Mouse (Mus musculus): ENCODE data around the gene Rarg.
A peak's percentile ranks its signal among the peaks of the same experiment; 100 is the strongest.

- TF ChIP-seq CTCF (IDR thresholded peaks at IDR 0.05 in 2 of 3, conservative IDR thresholded peaks at IDR 0.05 in 1 of 3; ENCODE audit: control insufficient read depth in 1 of 3, insufficient read depth in 1 of 3, low read depth in 2 of 3, low read length in 3 of 3, poor library complexity in 1 of 3, severe bottlenecking in 1 of 3), result no peak
- no peak for TF ChIP-seq JUND (IDR thresholded peaks at IDR 0.05; ENCODE audit: low read depth, low read length)
- no peak for TF ChIP-seq EP300 (IDR thresholded peaks at IDR 0.05; ENCODE audit: low read depth in 1 of 2, low read length in 2 of 2)
- no peak for TF ChIP-seq UBTF (IDR thresholded peaks at IDR 0.05; ENCODE audit: borderline replicate concordance, insufficient read depth, low read depth, low read length)
- no peak for TF ChIP-seq ZC3H11A (IDR thresholded peaks at IDR 0.05; ENCODE audit: low read depth, low read length)
- TF ChIP-seq MAX (IDR thresholded peaks at IDR 0.05; ENCODE audit: low read length), result no peak
- TF ChIP-seq GATA1 (IDR thresholded peaks at IDR 0.05; ENCODE audit: low read depth, low read length), result no peak
- no peak for TF ChIP-seq POLR2AphosphoS5 (IDR thresholded peaks at IDR 0.05; ENCODE audit: borderline replicate concordance, low read depth, low read length)
- no peak for TF ChIP-seq POLR2A (IDR thresholded peaks at IDR 0.05; ENCODE audit: control insufficient read depth in 1 of 2, insufficient read depth in 1 of 2, low read depth in 1 of 2, low read length in 2 of 2, poor library complexity in 1 of 2)
- TF ChIP-seq MAFK (IDR thresholded peaks at IDR 0.05; ENCODE audit: borderline replicate concordance, low read depth, low read length), result no peak
- TF ChIP-seq MYB (IDR thresholded peaks at IDR 0.05; ENCODE audit: low read depth, low read length), result no peak
- TF ChIP-seq USF1 (IDR thresholded peaks at IDR 0.05; ENCODE audit: low read depth, low read length), result peak; percentile 20; the same call in 1 of the 2 replicates
- no peak for TF ChIP-seq ZKSCAN1 (IDR thresholded peaks at IDR 0.05; ENCODE audit: low read depth, low read length)
- no peak for TF ChIP-seq ETS1 (IDR thresholded peaks at IDR 0.05; ENCODE audit: low read depth, low read length)
Measured at GRCm38 (mm10) chr15:102230408-102231321, 26.7 kb downstream of the Rarg start.

Data from MEL (cell line).